ENCODE assay signal across 7 mouse cellular contexts in genomic region chr3:153148887-153149286, GRCm38 (mm10).
A peak's percentile ranks its signal among the peaks of the same experiment; 100 is the strongest.
DNase-seq lines count a peak whose midpoint lies in the region; ATAC-seq and TF ChIP-seq lines count a peak whose summit lies in the region.

No protein-coding gene starts in this region.

- H3K9me3 ChIP-seq in embryonic facial prominence, embryonic 10.5 days, result no peaks in the 10 kb centered on the region
- H3K9me3 ChIP-seq in limb, embryonic 11.5 days (ENCODE audit: control insufficient read depth, low read length), result no peaks in the 10 kb centered on the region
- H3K9me3 ChIP-seq in stomach, embryonic 15.5 days, result no peaks in the 10 kb centered on the region

- H3K36me3 ChIP-seq in thymus, adult 2 months (ENCODE audit: control insufficient read depth, insufficient read depth, low read length), result no peaks in the 10 kb centered on the region
- no peaks in the 10 kb centered on the region for H3K36me3 ChIP-seq in embryonic facial prominence, embryonic 10.5 days (replicated peaks)
- no peaks in the 10 kb centered on the region for H3K36me3 ChIP-seq in limb, embryonic 11.5 days (ENCODE audit: control insufficient read depth, insufficient read depth, low read length)
- no peaks in the 10 kb centered on the region for H3K36me3 ChIP-seq in stomach, embryonic 15.5 days

- WGBS in thymus, adult 2 months, result 76% methylated on average over 2 of the region's 2 CpGs
- WGBS in embryonic facial prominence, embryonic 10.5 days, result 3% methylated on average over 2 of the region's 2 CpGs
- WGBS in limb, embryonic 11.5 days, result 11% methylated on average over 2 of the region's 2 CpGs
- WGBS in stomach, embryonic 15.5 days, result 21% methylated on average over 2 of the region's 2 CpGs

- DNase-seq in thymus, postnatal 36 days, result peak; percentile 14 to 31
- DNase-seq in thymus, adult 2 months, result no peak
- DNase-seq in embryonic facial prominence, embryonic 10.5 days (ENCODE audit: low spot score), result peak; percentile 52
- peak; percentile 32 for DNase-seq in limb, embryonic 11.5 days (ENCODE audit: low spot score)
- no peak for DNase-seq in frontal cortex, postnatal 14 days (ENCODE audit: low spot score in 2 of 2)
- no peak for DNase-seq in right cerebral cortex, postnatal 4 days

- H3K4me2 ChIP-seq in limb, embryonic 11.5 days (ENCODE audit: low read depth, severe bottlenecking), result no peak overlapping the region
- H3K4me2 ChIP-seq in stomach, embryonic 15.5 days, result no peak overlapping the region

- no peak overlapping the region for H3K4me3 ChIP-seq in thymus, adult 2 months (ENCODE audit: control insufficient read depth, insufficient read depth, low read length)
- no peak overlapping the region for H3K4me3 ChIP-seq in embryonic facial prominence, embryonic 10.5 days
- no peak overlapping the region for H3K4me3 ChIP-seq in limb, embryonic 11.5 days (ENCODE audit: low read depth, low read length)
- no peak overlapping the region for H3K4me3 ChIP-seq in stomach, embryonic 15.5 days (replicated peaks)

- ATAC-seq in limb, embryonic 11.5 days (ENCODE audit: insufficient number of reproducible peaks, low FRiP score, low TSS enrichment, low read depth), result no peak
- peak; percentile 95 for ATAC-seq in stomach, embryonic 15.5 days (ENCODE audit: insufficient read depth, low FRiP score, low read depth)

- TF ChIP-seq POLR2A in thymus, adult 2 months (IDR thresholded peaks at IDR 0.05; ENCODE audit: control insufficient read depth, extremely low read depth, insufficient read depth, low read length, poor library complexity), result no peak

- no peak overlapping the region for H3K27ac ChIP-seq in thymus, adult 2 months (ENCODE audit: control insufficient read depth, insufficient read depth, low read length)
- 0 out of 2 replicates have a peak overlapping the region, but pooled peaks have one; percentile 19 for H3K27ac ChIP-seq in embryonic facial prominence, embryonic 10.5 days (replicated peaks)
- H3K27ac ChIP-seq in limb, embryonic 11.5 days (replicated peaks; ENCODE audit: low read depth, low read length), result no peak overlapping the region
- no peak overlapping the region for H3K27ac ChIP-seq in stomach, embryonic 15.5 days

- no peak overlapping the region for H3K9ac ChIP-seq in limb, embryonic 11.5 days (ENCODE audit: low read length)
- H3K9ac ChIP-seq in stomach, embryonic 15.5 days, result no peak overlapping the region

- no peak for TF ChIP-seq CTCF in thymus, adult 2 months (IDR thresholded peaks at IDR 0.05; ENCODE audit: borderline replicate concordance, control insufficient read depth, extremely low read depth, insufficient read depth, low read length, poor library complexity)

- no peaks in the 10 kb centered on the region for H3K27me3 ChIP-seq in thymus, adult 2 months (ENCODE audit: control insufficient read depth, insufficient read depth, low read length)
- no peaks in the 10 kb centered on the region for H3K27me3 ChIP-seq in embryonic facial prominence, embryonic 10.5 days (replicated peaks; ENCODE audit: low read depth, poor library complexity, severe bottlenecking)
- H3K27me3 ChIP-seq in limb, embryonic 11.5 days (ENCODE audit: control insufficient read depth, insufficient read depth, low read length), result no peaks in the 10 kb centered on the region
- no peaks in the 10 kb centered on the region for H3K27me3 ChIP-seq in stomach, embryonic 15.5 days (replicated peaks)

- H3K4me1 ChIP-seq in thymus, adult 2 months (replicated peaks; ENCODE audit: control insufficient read depth, insufficient read depth, low read length), result no peaks in the 10 kb centered on the region
- peaks cover 5% of the 10 kb centered on the region for H3K4me1 ChIP-seq in embryonic facial prominence, embryonic 10.5 days
- H3K4me1 ChIP-seq in limb, embryonic 11.5 days (ENCODE audit: control insufficient read depth, insufficient read depth, low read length), result no peaks in the 10 kb centered on the region
- no peaks in the 10 kb centered on the region for H3K4me1 ChIP-seq in stomach, embryonic 15.5 days

Comparison
In these comparisons a context has a peak if more than half of its experiments do, and no peak if none do; other contexts are left out.
1. DNase-seq: peak in thymus, postnatal 36 days (2 of 2), embryonic facial prominence, embryonic 10.5 days (single experiment) and limb, embryonic 11.5 days (single experiment); none in thymus, adult 2 months (single experiment), frontal cortex, postnatal 14 days (0 of 2) and right cerebral cortex, postnatal 4 days (single experiment).